8 mouse cellular contexts compared by ENCODE assay signal in the genomic region with DNA sequence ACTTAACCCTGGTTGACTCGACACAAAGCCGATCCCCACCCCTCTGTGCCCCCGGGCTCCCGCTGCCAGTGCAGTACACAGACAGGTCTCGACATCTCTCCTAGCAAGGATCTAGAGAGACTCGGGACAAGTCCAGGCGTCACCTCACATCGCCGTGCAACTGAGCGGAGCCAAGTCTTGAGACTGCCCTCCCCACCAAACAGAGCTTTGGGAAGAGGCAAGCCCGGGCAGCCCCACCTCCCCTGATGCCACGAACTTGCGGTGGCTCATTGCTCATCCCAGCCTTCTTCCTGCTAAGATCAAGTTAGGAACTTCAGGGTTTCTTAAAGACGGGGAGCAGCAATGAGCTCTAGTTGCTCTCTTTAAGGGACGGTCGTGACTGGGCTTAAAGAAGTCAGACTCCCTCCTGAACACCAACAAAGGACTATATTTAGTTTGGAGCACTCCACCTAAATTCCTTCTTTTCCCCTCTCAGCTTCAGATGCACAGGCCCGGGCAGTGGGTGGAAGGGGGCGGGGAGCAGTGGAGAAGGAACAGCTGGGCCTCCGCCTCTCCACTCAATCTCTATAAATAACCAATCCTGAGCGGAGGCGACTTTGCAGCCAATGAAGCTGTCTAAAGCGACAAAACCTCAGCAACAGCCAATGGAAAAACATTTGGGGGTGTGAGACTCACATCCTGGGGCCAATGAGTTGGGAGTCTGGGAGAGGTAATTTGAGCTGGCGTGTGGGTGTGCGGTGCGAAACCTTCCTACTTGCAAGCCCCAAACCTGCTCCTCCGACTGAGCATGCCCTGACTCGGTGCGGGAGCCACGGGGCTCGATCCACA. TPM values are rescaled to one million over a fixed set of nuclear protein-coding genes. Genes with fewer than 3 reads are reported as not detected.
DNase-seq lines count a peak whose midpoint lies in the region; ATAC-seq and TF ChIP-seq lines count a peak whose summit lies in the region.

No protein-coding gene starts in this region.

- 0 out of 2 replicates have a peak, but pooled peaks cover 9% of the 10 kb centered on the region for H3K36me3 ChIP-seq in E14TG2a.4 (ENCODE audit: insufficient read depth, low read length)
- H3K36me3 ChIP-seq in forebrain, embryonic 13.5 days (ENCODE audit: poor library complexity, severe bottlenecking), result no peaks in the 10 kb centered on the region
- no peaks in the 10 kb centered on the region for H3K36me3 ChIP-seq in liver, postnatal 0 days (replicated peaks; ENCODE audit: insufficient read depth, low read length)
- no peaks in the 10 kb centered on the region for H3K36me3 ChIP-seq in neural tube, embryonic 14.5 days (ENCODE audit: control insufficient read depth, insufficient read depth, low read length)

- TF ChIP-seq CTCF in E14TG2a.4 (conservative IDR thresholded peaks at IDR 0.05; ENCODE audit: low read length), result no peak
- TF ChIP-seq CTCF in liver, postnatal 0 days (IDR thresholded peaks at IDR 0.05; ENCODE audit: low read depth), result no peak

- no peak for TF ChIP-seq EP300 in liver, postnatal 0 days (IDR thresholded peaks at IDR 0.05; ENCODE audit: low read depth)

- intact Hi-C loops in heart, postnatal 10 days (cut with DNase I), result loop anchor here (5.0 kb wide), 1 partner anchor 96 kb away; no protein-coding TSS in a partner anchor

- H3K9me3 ChIP-seq in E14TG2a.4 (ENCODE audit: low read length), result no peaks in the 10 kb centered on the region
- H3K9me3 ChIP-seq in forebrain, embryonic 13.5 days (replicated peaks), result no peaks in the 10 kb centered on the region
- no peaks in the 10 kb centered on the region for H3K9me3 ChIP-seq in liver, postnatal 0 days (ENCODE audit: low read length)
- no peaks in the 10 kb centered on the region for H3K9me3 ChIP-seq in neural tube, embryonic 14.5 days (ENCODE audit: control insufficient read depth, low read length)

- peaks cover 34% of the 10 kb centered on the region for H3K4me1 ChIP-seq in E14TG2a.4 (replicated peaks; ENCODE audit: low read depth, low read length)
- peaks cover 29% of the 10 kb centered on the region for H3K4me1 ChIP-seq in forebrain, embryonic 13.5 days
- H3K4me1 ChIP-seq in liver, postnatal 0 days (ENCODE audit: insufficient read depth), result peaks cover 18% of the 10 kb centered on the region
- peaks cover 10% of the 10 kb centered on the region; the same call in 1 of the 2 replicates for H3K4me1 ChIP-seq in neural tube, embryonic 14.5 days (ENCODE audit: control insufficient read depth, insufficient read depth, low read length)

- H3K4me2 ChIP-seq in forebrain, embryonic 13.5 days, result peak overlapping the region; percentile 78
- H3K4me2 ChIP-seq in liver, postnatal 0 days (ENCODE audit: low read depth, low read length), result peak overlapping the region; percentile 99
- peak overlapping the region; percentile 66 for H3K4me2 ChIP-seq in neural tube, embryonic 14.5 days (ENCODE audit: low read depth, low read length)

- DNase-seq in heart, postnatal 10 days, result peak; percentile 95 to 96
- DNase-seq in large intestine, adult 2 months (ENCODE audit: low read depth, low spot score), result peak; percentile 94
- DNase-seq in liver, postnatal 0 days, result peak; percentile 84
- DNase-seq in testis, postnatal 10 days (ENCODE audit: low spot score), result peak; percentile 92

- peak; percentile 76 for ATAC-seq in cerebellum, adult (ENCODE audit: insufficient number of reproducible peaks, low FRiP score, low TSS enrichment)
- peak; percentile 95 for ATAC-seq in forebrain, embryonic 13.5 days
- peak; percentile 88 for ATAC-seq in liver, postnatal 0 days
- peak; percentile 93 for ATAC-seq in neural tube, embryonic 14.5 days (ENCODE audit: low read depth)

- H3K27me3 ChIP-seq in E14TG2a.4 (ENCODE audit: insufficient read depth, low read length), result peaks cover 8% of the 10 kb centered on the region; the same call in 1 of the 2 replicates
- no peaks in the 10 kb centered on the region for H3K27me3 ChIP-seq in forebrain, embryonic 13.5 days
- no peaks in the 10 kb centered on the region for H3K27me3 ChIP-seq in liver, postnatal 0 days (ENCODE audit: insufficient read depth, low read length)
- no peaks in the 10 kb centered on the region for H3K27me3 ChIP-seq in neural tube, embryonic 14.5 days (ENCODE audit: control insufficient read depth, insufficient read depth, low read length)

- under 1% methylated on average over 30 of the region's 30 CpGs for WGBS in forebrain, embryonic 13.5 days
- WGBS in large intestine, adult 2 months, result 1% methylated on average over 30 of the region's 30 CpGs
- 0% methylated on average over 30 of the region's 30 CpGs for WGBS in liver, postnatal 0 days (ENCODE audit: insufficient replicate concordance)
- WGBS in neural tube, embryonic 14.5 days, result under 1% methylated on average over 30 of the region's 30 CpGs

- peak overlapping the region; percentile 96 for H3K4me3 ChIP-seq in E14TG2a.4 (replicated peaks; ENCODE audit: low read length)
- peak overlapping the region; percentile 87 for H3K4me3 ChIP-seq in forebrain, embryonic 13.5 days
- H3K4me3 ChIP-seq in liver, postnatal 0 days (ENCODE audit: low read depth, low read length), result peak overlapping the region; percentile 81
- peak overlapping the region; percentile 96 for H3K4me3 ChIP-seq in neural tube, embryonic 14.5 days (ENCODE audit: low read depth, low read length)

- peak overlapping the region; percentile 68 for H3K9ac ChIP-seq in forebrain, embryonic 13.5 days
- H3K9ac ChIP-seq in liver, postnatal 0 days (replicated peaks), result peak overlapping the region; percentile 55
- peak overlapping the region; percentile 18 for H3K9ac ChIP-seq in neural tube, embryonic 14.5 days (replicated peaks; ENCODE audit: low read depth, low read length)

- peak overlapping the region; percentile 81 for H3K27ac ChIP-seq in forebrain, embryonic 13.5 days
- peak overlapping the region; percentile 88; the same call in 1 of the 2 replicates for H3K27ac ChIP-seq in liver, postnatal 0 days (ENCODE audit: low read depth)
- peak overlapping the region; percentile 84; the same call in 1 of the 2 replicates for H3K27ac ChIP-seq in neural tube, embryonic 14.5 days (ENCODE audit: low read depth, low read length)

RNA-seq across cellular contexts. Expression of gene Rap2b, which starts 1.9 kb away (rescaled TPM):
- polyA plus RNA-seq in forebrain, embryonic 13.5 days (2015; fragmentation: Nextera tagmentation; extraction: Ambion mirVana), result 13.7 and 14.8 TPM in 2 replicates
- 1 to 10 TPM; 4.8 to 6.0 TPM for total RNA-seq in heart, postnatal 10 days (2021)
- 2.1 and 3.0 TPM in 2 replicates for polyA plus RNA-seq in large intestine, adult 2 months (2012; rRNA removed)
- polyA plus RNA-seq in liver, postnatal 0 days (2015; fragmentation: Nextera tagmentation; extraction: Ambion mirVana), result 3.2 and 3.3 TPM in 2 replicates
- polyA plus RNA-seq in neural tube, embryonic 14.5 days (2014; fragmentation: Nextera tagmentation; extraction: Ambion mirVana), result 9.5 and 9.8 TPM in 2 replicates

RNA-seq across cellular contexts. Expression of gene B430305J03Rik, which starts 2.4 kb away (rescaled TPM):
- not detected in 2 replicates for polyA plus RNA-seq in forebrain, embryonic 13.5 days (2015; fragmentation: Nextera tagmentation; extraction: Ambion mirVana)
- total RNA-seq in heart, postnatal 10 days (2021), result under 1 TPM; 0.12 to 0.17 TPM
- polyA plus RNA-seq in large intestine, adult 2 months (2012; rRNA removed), result 0.06 and 0.10 TPM in 2 replicates
- polyA plus RNA-seq in liver, postnatal 0 days (2015; fragmentation: Nextera tagmentation; extraction: Ambion mirVana), result not detected in 2 replicates
- not detected in 2 replicates for polyA plus RNA-seq in neural tube, embryonic 14.5 days (2014; fragmentation: Nextera tagmentation; extraction: Ambion mirVana)

Comparison
In these comparisons a context has a peak if more than half of its experiments do, and no peak if none do; other contexts are left out.
1. Peak in every context shown above with its lines: DNase-seq, ATAC-seq, H3K4me3 ChIP-seq and H3K27ac ChIP-seq.
2. H3K9ac ChIP-seq: peak in every context shown above with its lines; median percentile 68 in forebrain, embryonic 13.5 days; 55 in liver, postnatal 0 days; 18 in neural tube, embryonic 14.5 days.